Mouse (Mus musculus): ENCODE measurements around the gene Txndc11.
"Not testable (repeated sequence)": the region's sequence is repeated elsewhere in the genome, so short reads cannot be mapped to it uniquely, and the experiment has no call there.

The Txndc11 gene

DNA sequence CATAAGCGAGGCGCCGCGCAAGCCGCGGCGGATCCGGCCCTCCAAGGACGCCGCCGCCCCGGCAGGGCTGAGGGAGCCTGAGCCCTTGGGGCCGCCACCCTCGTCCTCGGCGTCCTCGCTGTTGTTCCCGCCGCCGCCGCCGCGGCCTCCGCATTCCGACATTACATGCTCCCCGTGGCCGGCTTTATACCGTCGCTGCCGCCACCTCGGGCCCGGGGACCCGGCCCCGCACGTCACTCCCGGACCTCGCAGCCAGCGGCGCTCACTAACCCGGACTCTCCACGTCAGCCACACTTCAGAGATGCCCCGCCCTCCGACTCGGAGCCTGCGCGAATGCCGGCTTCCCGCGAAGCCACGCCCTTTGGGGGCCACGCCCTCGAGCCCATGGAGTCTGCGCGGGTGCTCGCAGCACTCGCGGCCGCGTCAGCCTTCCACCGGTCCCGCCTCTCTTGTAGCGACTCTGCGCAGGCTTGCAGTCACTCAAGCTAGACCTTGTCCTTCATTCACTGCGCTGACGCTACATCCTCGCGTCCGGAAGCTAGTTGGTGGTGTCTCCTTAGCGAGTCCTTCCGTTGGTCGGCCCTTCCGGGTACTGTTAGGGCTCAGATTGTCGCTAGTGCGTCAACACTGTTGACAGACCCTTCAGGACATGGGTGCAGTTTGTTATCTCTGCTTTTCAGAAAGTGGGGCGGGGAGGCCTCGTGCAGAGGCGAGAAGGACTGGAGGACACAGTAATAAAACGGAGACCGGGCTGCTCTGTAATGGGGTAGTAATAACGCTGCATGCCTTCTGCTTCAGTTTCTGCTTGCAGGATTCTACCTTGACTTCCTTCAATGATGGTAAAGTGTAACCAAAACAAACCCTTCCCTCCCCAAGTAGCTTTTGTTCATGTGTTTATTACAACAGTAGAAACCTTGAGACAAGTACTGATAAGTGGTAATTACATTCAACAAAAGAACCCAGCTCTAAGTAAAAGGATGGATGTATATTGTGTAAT is at the start of gene Txndc11:
TSS of gene Txndc11 (minus strand) at position 303 of the 997 bp plus-strand sequence.
- peak; percentile 99 to 100 for DNase-seq

DNA sequence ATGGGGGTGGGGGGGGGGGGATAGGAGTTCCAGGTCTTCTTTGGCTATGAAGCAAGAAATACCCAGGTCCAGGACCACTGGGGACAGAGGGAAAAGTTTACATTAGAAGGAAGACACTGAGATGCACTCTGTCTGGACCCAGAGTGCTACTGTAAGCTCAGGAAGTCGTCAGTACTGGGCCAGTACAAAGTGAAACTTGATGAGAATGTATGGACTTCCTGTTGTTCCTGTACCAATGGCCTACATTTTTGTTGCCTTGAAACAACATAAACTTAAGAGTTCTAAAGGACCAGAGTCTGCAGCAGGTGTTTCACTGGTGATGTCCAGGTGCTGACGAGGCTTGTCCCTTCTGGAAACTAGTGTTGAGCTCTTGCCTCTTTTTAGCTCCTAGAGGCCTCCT is 43.0 kb upstream of the Txndc11 start:
- DNase-seq: no peak

- no peak for DNase-seq
Measured at GRCm38 (mm10) chr16:11176884-11177244, 42.4 kb upstream of the Txndc11 start.

GRCm38 (mm10) chr16:11176208-11176883 is 41.9 kb upstream of the Txndc11 start, which contains the start of gene Zc3h7a:
Zc3h7a (minus strand) TSS chr16:11176393.
- peak; percentile 87 to 90 for DNase-seq

GRCm38 (mm10) chr16:11175489-11176207 is 41.2 kb upstream of the Txndc11 start:
- no peak for DNase-seq

GRCm38 (mm10) chr16:11175100-11175488 is 40.6 kb upstream of the Txndc11 start:
- DNase-seq: no peak

GRCm38 (mm10) chr16:11174671-11175081 is 40.2 kb upstream of the Txndc11 start:
- DNase-seq: peak; percentile 36 to 40

GRCm38 (mm10) chr16:11171679-11172078 is 37.2 kb upstream of the Txndc11 start:
- DNase-seq: no peak

DNA sequence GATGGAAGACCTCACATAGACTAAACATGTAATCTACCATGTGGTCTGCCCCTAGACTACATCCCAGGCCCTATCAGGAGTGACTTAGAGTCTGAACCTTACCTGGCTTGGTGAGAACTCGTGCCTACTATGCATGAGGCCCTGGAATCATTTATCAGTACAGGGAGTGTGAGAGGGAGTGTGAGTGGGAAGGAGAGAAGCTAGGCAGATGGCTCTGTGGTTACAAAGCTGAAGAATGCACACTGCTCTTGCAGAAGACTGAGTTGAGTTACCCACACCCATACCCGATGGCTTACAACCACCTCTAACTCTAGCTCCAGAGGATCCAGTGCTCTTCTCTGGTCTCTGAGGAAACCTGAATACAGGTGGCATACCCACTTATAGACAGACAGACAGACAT is 32.0 kb upstream of the Txndc11 start:
- no peak for DNase-seq

- DNase-seq: no peak
Measured at GRCm38 (mm10) chr16:11164695-11165255, 30.3 kb upstream of the Txndc11 start.

GRCm38 (mm10) chr16:11157721-11158120 is 23.3 kb upstream of the Txndc11 start:
- DNase-seq: not testable (repeated sequence)

DNA sequence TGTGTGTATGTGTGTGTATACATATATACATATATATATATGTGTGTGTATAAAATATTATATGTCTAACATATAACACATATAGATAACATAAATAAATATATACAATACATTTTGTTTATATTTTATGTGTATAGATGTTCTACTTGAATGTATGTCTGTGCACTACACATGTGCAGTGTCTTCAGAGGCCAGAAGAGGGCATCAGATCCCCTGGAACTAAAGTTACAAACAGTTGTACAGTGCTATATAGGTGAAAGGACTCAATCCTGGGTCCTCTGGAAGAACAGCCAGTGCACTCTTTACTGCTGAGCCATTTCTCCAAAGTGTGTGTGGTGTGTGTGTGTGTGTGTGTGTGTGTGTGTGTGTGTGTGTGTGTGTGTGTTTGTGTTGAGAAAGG is 20.1 kb upstream of the Txndc11 start:
- DNase-seq: no peak

GRCm38 (mm10) chr16:11143706-11144483 is 9.4 kb upstream of the Txndc11 start:
- peak; percentile 97 to 100 for DNase-seq

DNA sequence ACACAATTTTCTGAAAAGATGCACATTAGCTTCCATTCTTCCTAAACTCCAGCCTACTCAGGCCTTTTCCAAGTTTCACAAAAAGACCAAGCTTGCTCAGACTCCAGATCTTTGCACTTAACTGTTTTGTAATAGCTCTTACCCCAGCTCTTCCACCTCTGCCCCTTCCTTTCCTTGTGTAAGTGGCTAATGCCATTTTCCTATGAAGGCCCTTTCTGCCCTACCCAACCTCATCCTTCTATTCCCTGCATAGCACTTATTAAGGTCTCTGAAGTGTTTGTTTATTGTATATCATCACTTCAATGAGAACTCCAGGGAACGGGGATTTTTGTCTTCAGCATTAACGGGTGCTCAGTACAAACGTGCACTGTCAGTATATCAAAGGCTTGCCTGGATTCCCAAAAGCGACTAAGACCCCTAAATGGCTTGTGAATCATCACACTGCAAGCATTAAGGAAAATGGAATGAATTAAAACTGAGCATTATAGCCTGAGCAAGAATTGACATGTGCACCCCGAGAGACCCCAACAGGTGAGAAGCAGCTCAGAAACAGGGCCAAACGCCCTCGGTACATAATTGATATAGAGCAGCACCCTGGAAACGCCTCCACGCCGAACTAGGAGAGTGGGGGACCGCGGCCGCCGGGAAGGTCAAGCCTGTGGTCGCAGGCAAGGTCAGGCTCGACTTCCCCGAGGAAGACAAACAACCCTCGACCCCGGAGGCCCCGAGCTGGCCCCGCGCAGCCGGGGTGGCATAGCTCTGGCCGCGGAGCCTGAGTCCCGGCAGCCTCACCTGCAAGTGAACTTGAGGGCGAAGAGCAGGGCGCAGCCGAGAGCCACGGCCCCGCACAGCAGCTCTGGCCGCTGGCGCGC is 738 bp downstream of the Txndc11 start:
- no peak for DNase-seq

GRCm38 (mm10) chr16:11132839-11133238 is 1.6 kb downstream of the Txndc11 start:
- DNase-seq: no peak

DNA sequence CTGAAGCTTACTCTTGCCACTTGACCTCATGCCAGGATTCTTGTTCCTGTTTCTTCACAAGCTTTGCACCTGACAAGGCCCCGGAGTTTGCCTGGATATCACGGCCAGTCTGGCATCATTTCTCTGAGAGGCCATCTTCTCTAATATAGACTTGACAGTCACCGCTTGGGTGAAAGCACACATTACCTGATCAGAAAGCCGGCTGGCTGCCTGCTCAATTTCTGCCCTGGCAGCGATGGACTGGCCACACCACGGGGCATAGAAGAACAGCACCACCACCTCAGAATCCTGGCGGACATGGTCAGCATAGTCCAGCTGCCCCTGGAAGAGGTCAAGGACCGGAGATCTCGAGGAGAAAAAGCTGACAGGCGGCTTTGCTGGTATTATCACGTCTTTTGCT is 6.1 kb downstream of the Txndc11 start:
- peak; percentile 57 to 63 for DNase-seq

GRCm38 (mm10) chr16:11125371-11125770 is 9.1 kb downstream of the Txndc11 start:
- DNase-seq: peak; percentile 67 to 72

GRCm38 (mm10) chr16:11124110-11124509 is 10.3 kb downstream of the Txndc11 start:
- no peak for DNase-seq

GRCm38 (mm10) chr16:11122625-11123024 is 11.8 kb downstream of the Txndc11 start:
- DNase-seq: no peak

GRCm38 (mm10) chr16:11109198-11109740 is 25.2 kb downstream of the Txndc11 start:
- no peak for DNase-seq

DNA sequence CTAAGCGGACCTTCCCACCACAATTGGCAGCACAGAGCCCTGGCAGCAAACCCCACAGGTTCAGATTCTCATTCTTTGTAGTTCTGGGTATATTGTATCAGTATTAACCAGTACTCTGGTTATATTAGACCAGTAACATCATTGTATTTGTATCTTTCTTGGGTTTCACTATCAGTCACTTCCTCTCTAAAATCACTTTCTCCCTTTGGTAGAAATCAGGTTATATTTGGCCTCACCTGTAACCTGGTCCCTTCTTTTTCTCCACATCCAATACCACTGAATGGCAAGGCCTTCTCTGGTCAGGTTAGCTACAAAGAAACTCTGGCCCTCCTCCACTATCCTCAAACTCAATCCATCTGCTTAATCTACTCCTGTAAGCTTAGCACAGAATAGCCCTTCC is 29.5 kb downstream of the Txndc11 start:
- DNase-seq: no peak
